Mouse (Mus musculus): ENCODE data around the gene Nudt4. TPM values are rescaled to one million over a fixed set of nuclear protein-coding genes. Genes with fewer than 3 reads are reported as not detected.

Gene Nudt4
- polyA plus RNA-seq, 1 experiment from 2014 or later: 78.7 TPM

DNA sequence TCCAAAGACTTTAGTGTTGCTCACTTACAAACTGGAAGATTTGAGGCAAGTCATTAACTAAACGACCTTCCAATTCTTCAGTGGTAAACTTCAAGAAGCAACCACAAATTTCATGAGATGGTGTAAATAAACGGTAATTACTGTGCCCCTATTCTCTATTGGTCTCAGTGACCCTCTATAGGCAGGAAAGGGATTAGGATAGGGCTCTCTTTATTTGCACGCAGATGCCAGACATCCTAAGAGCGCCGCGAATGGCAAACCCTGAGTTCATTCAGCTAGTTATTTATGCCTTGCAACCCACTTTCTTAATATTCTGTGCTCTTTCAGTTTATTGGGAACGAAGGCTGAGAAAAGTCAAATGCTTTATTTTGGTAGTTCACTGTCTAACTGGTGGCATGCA, 62.9 kb downstream of the Nudt4 start:
- Histone ChIP-seq H3K4me3 (peak overlapping the region; percentile 82), H3K36me3 (peaks cover 33% of the 10 kb centered on the region), H3K4me1 (peaks cover 11% of the 10 kb centered on the region), H3K9me3 (replicated peaks) (no peaks in the 10 kb centered on the region), H3K27me3 (ENCODE audit: low read depth, poor library complexity, severe bottlenecking) (no peaks in the 10 kb centered on the region), H3K27ac (peak overlapping the region; percentile 95)
- WGBS: 2% methylated on average over 7 of the region's 7 CpGs
- no peak for DNase-seq (ENCODE audit: low spot score)

Small RNA genes within 50 kb of the gene (microRNA-seq; reads per million reads assigned to microRNA genes)
- gene Mir3058: 23.2 reads per million, percentile 32 among the genes with 10 or more reads in this experiment

Other genes starting within 250 kb of the Nudt4 start
- gene Cradd, start 240.0 kb downstream of the Nudt4 start, polyA plus RNA-seq (2016; fragmentation: Nextera tagmentation; extraction: Ambion mirVana): 11.5 and 11.9 TPM in 2 replicates
- gene Socs2, start 147.0 kb downstream of the Nudt4 start, polyA plus RNA-seq (2016; fragmentation: Nextera tagmentation; extraction: Ambion mirVana): 34.5 and 40.8 TPM in 2 replicates
- gene Mrpl42, start 62.2 kb downstream of the Nudt4 start, polyA plus RNA-seq (2016; fragmentation: Nextera tagmentation; extraction: Ambion mirVana): 356 and 383 TPM in 2 replicates
- 432 and 466 TPM in 2 replicates for gene Ube2n, start 49.0 kb downstream of the Nudt4 start, polyA plus RNA-seq (2016; fragmentation: Nextera tagmentation; extraction: Ambion mirVana)
- not detected in 2 replicates for gene Anapc15-ps, start 109.3 kb upstream of the Nudt4 start, polyA plus RNA-seq (2016; fragmentation: Nextera tagmentation; extraction: Ambion mirVana)

All from limb, embryonic 10.5 days (tissue).